Mouse (Mus musculus): ENCODE results near the gene B830017H08Rik. TPM values are rescaled to one million over a fixed set of nuclear protein-coding genes. Genes with fewer than 3 reads are reported as not detected.

Gene B830017H08Rik
- polyA plus RNA-seq, 1 experiment: 4.1 TPM

DNA sequence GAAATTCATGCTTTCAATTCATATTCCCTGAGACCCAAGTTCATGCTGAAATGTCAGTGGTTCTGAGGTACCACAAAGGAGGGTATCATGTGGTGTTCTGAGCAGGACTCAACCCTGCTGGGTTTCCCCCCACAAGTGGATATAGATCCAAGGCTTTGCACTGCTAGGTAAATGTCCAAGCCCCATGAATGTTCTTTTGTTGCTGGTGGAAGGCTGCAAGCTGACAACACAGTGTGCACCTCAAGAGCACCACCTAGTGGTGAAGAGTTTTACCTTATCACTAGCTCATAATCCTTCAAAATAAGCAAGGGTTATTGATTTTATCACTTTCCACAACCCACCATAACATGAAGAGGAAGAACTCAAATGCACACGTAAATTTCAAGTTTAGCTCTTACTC is 16.0 kb downstream of the B830017H08Rik start:
- DNase-seq (ENCODE audit: extremely low spot score in 1 of 2, low spot score in 1 of 2): peak in 1 of 2 experiments; percentile 89

DNA sequence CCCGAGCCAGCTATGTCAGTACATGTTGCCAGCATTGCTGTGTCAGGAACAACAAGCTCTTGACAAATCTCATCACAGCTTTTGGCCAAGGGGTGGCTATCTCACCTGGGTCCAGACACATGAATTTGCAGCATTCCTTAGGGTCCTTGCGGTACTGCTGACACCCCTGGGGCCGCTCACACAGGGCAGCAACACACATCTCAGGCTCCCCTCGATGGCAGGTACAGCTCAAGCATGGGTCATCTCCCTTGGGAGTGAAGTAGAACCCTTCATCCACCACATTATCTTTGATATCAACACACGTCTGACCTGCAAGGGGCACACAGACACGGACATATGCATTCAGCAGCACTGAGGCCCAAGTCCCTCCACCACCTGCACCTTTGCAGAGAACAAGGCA is 16.6 kb downstream of the B830017H08Rik start:
- no peak for DNase-seq (ENCODE audit: extremely low spot score in 1 of 2, low spot score in 1 of 2)

DNA sequence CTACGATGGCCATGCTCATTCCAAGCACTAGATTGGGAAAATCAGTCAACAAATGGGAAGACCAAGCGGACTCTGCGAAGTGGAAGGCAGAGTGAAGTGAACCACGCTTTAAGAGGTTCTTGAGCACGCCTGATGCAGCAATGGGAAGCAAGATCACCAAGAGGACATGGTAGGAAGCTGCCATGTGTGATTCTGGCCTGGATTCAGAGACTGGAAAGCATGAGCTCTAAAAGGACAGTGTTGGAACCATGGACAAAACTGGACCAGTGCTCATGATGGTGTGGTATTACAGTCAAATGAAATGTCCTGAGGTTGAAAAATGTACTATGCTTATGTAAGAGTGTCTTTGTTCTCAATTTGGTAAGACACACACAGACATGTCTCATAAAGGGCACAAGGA is 18.4 kb downstream of the B830017H08Rik start:
- DNase-seq (ENCODE audit: extremely low spot score in 1 of 2, low spot score in 1 of 2): no peak

DNA sequence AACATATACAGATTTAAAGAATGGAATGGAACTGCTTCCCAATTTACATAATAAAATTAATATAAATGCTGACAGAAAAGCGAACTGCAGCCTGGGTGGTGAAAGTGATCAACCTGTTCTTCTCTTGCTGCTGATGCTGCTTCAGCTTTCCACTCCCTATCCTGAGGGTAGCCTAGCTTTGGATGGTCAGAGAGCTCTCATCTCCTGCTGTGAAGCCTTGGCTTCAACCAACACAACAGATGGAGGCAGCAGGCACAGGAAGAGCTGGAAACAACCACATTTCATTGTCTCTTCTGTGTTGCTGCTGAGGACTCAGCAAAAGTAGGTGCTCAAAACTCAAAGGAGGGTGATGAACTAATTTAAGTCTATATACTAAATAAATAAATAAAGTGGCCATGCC is 18.9 kb downstream of the B830017H08Rik start:
- no peak for DNase-seq (ENCODE audit: extremely low spot score in 1 of 2, low spot score in 1 of 2)

DNA sequence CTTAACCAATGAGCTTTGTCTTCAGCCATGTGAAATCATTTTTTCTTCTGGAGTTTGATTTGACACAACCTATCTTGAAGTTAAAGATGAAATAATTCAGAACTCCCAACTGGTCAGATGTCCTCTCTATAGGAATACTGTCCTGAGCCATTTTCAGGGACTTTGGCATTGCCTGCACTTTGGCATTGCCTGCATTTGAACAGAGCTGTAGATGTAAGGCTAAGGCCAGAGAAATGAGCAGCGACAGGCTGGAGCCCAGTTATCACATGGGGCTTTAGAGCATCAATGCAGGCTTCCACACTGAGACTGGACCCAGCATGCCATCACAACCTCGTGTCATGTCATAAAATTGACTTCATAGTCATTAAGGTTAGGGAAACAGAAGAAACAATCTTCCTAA is 20.3 kb downstream of the B830017H08Rik start:
- no peak for DNase-seq (ENCODE audit: extremely low spot score in 1 of 2, low spot score in 1 of 2)

DNA sequence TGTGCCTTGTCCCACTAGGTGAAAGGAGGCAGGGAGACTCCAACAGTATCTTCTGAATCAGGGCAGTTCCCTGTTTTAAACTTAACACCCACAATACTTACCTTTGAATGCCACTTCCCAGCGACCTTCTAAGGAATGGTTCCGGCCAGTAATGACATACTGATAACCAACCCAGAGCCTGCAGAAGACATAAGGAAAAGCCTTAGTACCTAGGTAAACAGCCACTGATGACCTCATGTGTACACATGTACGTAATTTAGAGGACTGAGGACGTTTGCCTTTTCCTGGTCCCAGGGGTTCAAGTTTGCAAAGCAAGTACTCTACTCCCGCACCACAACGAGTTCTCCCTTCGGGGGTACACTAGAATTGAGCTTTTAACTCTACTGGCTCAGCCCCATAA is 24.2 kb downstream of the B830017H08Rik start:
- no peak for DNase-seq (ENCODE audit: extremely low spot score in 1 of 2, low spot score in 1 of 2)

DNA sequence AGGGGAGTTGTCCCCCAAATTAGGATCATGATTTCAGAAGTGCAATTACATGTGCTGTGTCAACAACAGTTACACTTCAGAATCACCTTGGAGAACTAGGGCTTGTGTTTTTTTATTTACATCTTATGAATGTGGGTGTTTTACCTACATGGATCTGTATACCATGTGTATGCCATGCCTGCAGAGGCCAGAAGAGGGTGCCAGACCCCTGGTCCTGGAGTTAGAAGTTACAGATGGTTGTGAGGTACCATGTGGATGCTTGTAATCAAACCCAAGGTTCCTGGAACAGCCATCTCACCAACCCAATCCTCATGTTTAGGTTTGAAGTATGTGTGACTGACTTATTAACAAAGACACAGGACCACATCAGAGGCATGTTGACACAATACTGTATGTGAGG is 25.7 kb downstream of the B830017H08Rik start:
- DNase-seq (ENCODE audit: extremely low spot score in 1 of 2, low spot score in 1 of 2): no peak

DNA sequence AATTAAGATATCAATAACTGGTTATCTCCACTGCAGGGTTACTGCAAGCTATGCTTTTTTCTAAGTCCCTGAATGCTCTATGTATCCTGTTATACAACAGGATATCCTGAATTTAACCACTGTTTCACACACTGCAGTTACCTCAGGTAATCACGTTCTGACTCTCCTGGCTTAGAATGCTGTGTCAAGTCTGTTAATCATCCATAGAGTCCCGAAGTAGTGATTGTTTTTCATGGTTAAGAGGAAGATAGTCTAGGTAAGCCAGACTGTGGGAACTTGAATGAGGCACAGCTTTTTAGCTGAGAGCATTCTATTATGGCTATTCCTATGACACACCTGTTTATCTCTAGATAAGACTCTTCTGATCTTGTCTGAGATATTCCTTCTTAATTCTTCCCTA is 32.4 kb downstream of the B830017H08Rik start:
- DNase-seq (ENCODE audit: extremely low spot score in 1 of 2, low spot score in 1 of 2): no peak

DNA sequence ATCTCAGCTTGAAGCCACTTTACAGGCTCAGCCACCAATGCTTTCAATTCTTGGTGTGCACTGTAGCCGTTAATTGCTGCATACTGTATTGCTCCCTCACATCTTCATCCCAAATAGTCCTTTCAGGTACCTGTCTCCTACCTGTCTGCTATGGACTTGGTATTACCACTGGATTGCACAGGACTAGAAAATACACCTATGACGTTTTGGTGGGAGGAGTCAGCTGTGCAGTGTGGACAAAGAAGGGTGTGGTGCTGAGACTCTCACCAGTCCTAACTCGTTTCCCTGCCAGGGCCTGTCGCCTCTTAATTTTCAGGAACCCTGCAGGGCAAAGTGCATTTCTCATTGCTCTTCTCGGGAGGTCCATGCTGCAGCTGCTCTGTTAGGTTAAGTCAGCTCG is 32.8 kb downstream of the B830017H08Rik start:
- DNase-seq (ENCODE audit: extremely low spot score in 1 of 2, low spot score in 1 of 2): no peak

DNA sequence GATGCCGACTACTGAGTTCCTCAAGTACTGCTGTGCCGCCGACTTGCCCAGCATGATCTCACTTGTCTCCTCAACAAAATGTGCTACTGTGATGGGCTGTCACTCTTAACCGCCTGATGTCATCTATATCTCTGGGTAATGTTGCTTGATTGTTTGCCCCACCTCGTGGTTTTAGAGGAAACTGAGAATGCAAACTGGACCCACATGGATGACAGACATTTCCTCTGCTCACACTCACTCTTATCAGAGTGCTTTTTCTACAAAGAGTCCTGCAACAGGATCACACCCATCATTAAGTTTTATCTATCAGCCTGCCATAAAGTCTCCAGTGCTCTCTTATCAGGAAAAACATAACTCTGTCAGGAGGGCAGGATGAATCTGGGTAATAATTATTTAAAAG is 38.3 kb downstream of the B830017H08Rik start:
- DNase-seq (ENCODE audit: extremely low spot score in 1 of 2, low spot score in 1 of 2): no peak

DNA sequence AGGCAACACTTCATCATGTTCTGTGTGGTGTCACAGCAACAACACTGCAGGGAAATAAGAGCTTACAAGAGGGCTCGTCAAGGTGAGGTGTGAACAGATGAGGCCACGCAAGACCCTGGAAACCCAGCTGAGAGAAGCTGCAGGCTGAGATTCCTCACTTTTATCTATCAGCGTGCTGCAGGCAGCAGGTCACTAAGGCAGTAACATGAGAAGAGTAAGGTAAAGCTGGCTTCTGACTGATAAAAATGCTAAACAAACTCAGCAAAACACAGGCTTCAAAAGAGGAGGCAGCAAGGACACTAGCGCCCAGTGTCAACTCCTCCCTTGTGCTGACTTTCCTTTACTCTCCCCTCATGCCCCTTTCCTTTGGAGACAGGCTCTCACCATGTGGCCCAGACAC is 40.1 kb downstream of the B830017H08Rik start:
- no peak for DNase-seq (ENCODE audit: extremely low spot score in 1 of 2, low spot score in 1 of 2)

DNA sequence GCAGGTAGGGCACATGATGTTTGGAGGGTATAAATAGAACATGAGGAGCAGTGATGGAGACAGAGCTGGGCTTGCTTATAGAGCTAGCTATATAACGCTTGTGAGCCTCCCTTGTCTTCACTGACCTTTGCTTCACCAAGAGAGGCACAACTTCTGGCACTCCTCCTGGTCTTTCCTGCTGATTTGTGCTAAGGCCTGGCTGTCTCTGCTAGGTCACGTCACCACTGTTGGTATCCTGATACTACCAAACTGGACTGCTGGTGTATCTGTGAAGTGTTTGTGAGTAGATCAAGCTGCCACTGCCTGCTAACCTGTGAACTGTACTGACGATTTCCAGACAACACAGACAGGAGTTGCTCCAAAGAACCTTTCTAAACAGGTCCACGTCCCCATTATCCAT is 42.3 kb downstream of the B830017H08Rik start:
- no peak for DNase-seq (ENCODE audit: extremely low spot score in 1 of 2, low spot score in 1 of 2)

DNA sequence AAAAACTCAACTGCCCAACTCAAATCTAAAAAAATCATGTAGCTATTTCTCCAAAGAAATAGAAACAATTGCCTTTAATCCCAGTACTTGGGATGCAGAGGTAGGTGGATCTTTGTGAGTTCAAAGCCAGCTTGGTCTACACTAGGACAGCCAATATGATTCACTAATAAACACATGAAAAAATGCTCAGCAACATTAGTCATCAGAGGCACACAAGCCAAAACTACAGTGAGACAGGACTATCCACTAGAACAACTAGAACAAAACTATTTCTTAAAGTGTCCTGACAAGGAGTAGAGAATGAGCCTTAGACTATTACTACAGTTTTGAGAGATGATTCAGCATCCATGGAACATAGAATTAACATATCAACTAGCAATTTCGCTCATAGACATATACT is 43.2 kb downstream of the B830017H08Rik start:
- DNase-seq (ENCODE audit: extremely low spot score in 1 of 2, low spot score in 1 of 2): no peak

DNA sequence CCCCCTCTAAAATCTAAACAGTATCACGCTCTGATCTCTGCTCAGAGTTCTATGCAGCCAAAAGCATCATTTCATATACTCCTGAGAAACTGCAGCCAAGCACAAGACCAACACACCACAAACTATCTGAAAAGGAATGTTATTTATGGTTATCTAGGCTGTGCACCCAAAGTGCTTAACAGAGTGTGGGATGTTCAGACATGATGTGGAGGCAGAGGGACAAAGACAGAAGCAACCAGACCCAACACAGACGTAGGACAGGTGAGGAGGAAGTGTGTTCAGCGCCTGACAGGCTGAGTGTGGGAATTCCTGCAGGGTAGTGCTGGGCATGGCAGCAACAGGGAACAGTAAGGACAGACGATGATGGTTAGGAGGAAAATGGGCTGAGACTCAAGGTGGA is 46.6 kb downstream of the B830017H08Rik start:
- no peak for DNase-seq (ENCODE audit: extremely low spot score in 1 of 2, low spot score in 1 of 2)

DNA sequence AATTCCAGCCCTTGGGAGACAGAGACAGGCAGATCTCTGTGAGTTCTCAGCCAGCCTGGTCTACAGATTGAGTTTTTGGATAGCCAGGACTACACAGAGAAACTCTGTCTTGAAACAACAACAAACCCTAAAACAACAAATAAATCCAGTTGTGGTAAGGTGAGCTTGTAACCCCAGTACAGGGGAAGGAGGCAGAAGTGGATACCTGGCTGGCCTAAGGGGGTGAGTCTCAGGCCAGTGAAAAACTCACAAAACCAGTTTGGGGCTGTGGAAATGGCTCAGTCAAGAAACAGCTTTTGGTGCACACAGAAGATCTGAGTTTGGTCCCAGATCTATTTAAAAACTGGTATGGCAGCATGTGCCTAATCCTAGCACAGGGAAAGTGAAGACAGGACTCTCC is 49.3 kb downstream of the B830017H08Rik start:
- no peak for DNase-seq (ENCODE audit: extremely low spot score in 1 of 2, low spot score in 1 of 2)

DNA sequence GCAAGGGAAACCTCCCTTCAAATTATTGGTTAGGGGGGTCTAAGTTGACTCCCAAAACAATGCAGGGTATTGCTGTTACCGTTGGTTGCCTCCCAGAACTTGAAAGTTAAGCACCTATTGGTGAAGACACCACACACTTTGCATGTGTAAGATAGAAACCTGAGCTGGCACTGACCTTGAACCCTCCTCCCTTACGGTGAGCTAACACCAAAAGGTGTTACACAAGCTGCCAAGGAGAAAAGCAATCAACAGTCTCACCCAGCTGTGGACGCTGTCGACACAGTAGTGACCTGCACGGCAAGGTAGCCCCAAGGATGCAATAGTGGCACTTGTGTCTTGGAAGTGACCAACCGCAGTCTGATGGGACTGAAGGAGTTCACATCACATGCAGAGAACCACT is 51.2 kb downstream of the B830017H08Rik start:
- DNase-seq (ENCODE audit: extremely low spot score in 1 of 2, low spot score in 1 of 2): no peak

Other genes with a start within 250 kb of the B830017H08Rik start
- 65.2 and 82.2 TPM in 2 replicates for gene Slc7a4, start 249.9 kb upstream of the B830017H08Rik start, polyA plus RNA-seq (2012; rRNA removed)
- 164 and 168 TPM in 2 replicates for gene Smpd4, start 213.8 kb upstream of the B830017H08Rik start, polyA plus RNA-seq (2012; rRNA removed)
- 31.7 and 43.2 TPM in 2 replicates for gene Ccdc74a, start 186.7 kb upstream of the B830017H08Rik start, polyA plus RNA-seq (2012; rRNA removed)
- 74.4 and 77.8 TPM in 2 replicates for gene Med15, start 100.2 kb upstream of the B830017H08Rik start, polyA plus RNA-seq (2012; rRNA removed)
- gene Klhl22, start 73.5 kb upstream of the B830017H08Rik start, polyA plus RNA-seq (2012; rRNA removed): 88.5 and 106 TPM in 2 replicates
- 4.7 and 4.8 TPM in 2 replicates for gene Scarf2, start 35.8 kb upstream of the B830017H08Rik start, polyA plus RNA-seq (2012; rRNA removed)
- gene Car15, start 5.2 kb downstream of the B830017H08Rik start, polyA plus RNA-seq (2012; rRNA removed): 16.3 and 19.9 TPM in 2 replicates
- gene Gm20518, start 58.5 kb downstream of the B830017H08Rik start, polyA plus RNA-seq (2012; rRNA removed): 2.3 and 2.7 TPM in 2 replicates
- gene Tssk1, start 61.1 kb downstream of the B830017H08Rik start, polyA plus RNA-seq (2012; rRNA removed): 0.04 and 0.08 TPM in 2 replicates
- 87.2 and 95.4 TPM in 2 replicates for gene Dgcr2, start 65.4 kb downstream of the B830017H08Rik start, polyA plus RNA-seq (2012; rRNA removed)
- gene Tssk2, start 65.5 kb downstream of the B830017H08Rik start, polyA plus RNA-seq (2012; rRNA removed): not detected in 2 replicates
- gene Ess2, start 78.2 kb downstream of the B830017H08Rik start, polyA plus RNA-seq (2012; rRNA removed): 36.4 and 47.2 TPM in 2 replicates
- gene Gsc2, start 81.9 kb downstream of the B830017H08Rik start, polyA plus RNA-seq (2012; rRNA removed): 0.08 TPM in 1 of 2 replicates, not detected in the other
- 61.7 and 71.6 TPM in 2 replicates for gene Slc25a1, start 95.1 kb downstream of the B830017H08Rik start, polyA plus RNA-seq (2012; rRNA removed)
- not detected in 2 replicates for gene Vpreb2, start 147.3 kb downstream of the B830017H08Rik start, polyA plus RNA-seq (2012; rRNA removed)
- 100 and 104 TPM in 2 replicates for gene Dgcr6, start 219.7 kb downstream of the B830017H08Rik start, polyA plus RNA-seq (2012; rRNA removed)

Data from frontal cortex, adult 2 months (tissue).